Mouse (Mus musculus): ENCODE data around the gene Cacna1s. TPM values are rescaled to one million over a fixed set of nuclear protein-coding genes. Genes with fewer than 3 reads are reported as not detected.

Cacna1s gene
- polyA plus RNA-seq, 1 experiment: 3.4 TPM

DNA sequence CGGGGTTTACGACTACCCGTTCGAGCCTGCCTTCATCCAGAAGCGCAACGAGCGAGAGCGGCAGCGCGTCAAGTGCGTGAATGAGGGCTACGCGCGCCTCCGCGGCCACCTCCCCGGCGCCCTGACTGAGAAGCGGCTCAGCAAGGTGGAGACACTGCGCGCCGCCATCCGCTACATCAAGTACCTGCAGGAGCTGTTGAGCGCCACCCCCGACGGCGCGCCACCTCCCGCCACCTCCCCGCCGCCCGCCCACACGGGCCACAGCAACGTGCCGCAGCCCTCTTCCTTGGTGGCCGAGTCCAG, 1.6 kb upstream of the Cacna1s start:
- Histone ChIP-seq H3K4me3 (ENCODE audit: low read depth, low read length) (peak overlapping the region; percentile 17), H3K4me1 (ENCODE audit: control insufficient read depth, insufficient read depth, insufficient read length, low read length) (no peaks in the 10 kb centered on the region; the same call in 1 of the 2 replicates), H3K36me3 (ENCODE audit: control insufficient read depth, insufficient read depth, low read length) (no peaks in the 10 kb centered on the region), H3K27ac (ENCODE audit: insufficient read depth, low read depth, low read length) (no peak overlapping the region), H3K27me3 (ENCODE audit: control insufficient read depth, insufficient read depth, low read length) (peaks cover 18% of the 10 kb centered on the region)
- WGBS: 1% methylated on average over 36 of the region's 36 CpGs
- no peak for TF ChIP-seq POLR2A (IDR thresholded peaks at IDR 0.05; ENCODE audit: low read depth, low read length)
- TF ChIP-seq CTCF (IDR thresholded peaks at IDR 0.05; ENCODE audit: extremely low read depth, insufficient read length, insufficient replicate concordance, low read depth, low read length): no peak

DNA sequence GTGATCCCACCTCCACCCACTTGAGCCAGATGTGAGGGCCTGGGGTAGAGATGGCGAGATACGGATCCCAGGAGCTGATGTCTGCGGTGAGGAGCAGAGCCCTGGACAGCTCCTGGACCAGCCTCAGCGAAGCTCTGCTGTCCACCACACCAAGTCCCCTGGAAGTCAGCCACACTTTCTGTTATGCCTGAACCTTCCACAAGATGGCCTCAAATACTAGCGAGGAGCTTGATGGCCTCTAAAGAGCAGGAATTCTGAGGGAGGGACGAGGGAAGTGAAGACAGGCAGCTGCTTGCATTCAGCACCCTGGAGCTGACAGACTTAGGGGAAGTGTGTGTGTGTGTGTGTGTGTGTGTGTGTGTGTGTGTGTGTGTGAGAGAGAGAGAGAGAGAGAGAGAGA, 1.1 kb upstream of the Cacna1s start:
- no peak overlapping the region for H3K27ac ChIP-seq (ENCODE audit: insufficient read depth, low read depth, low read length)
- H3K27me3 ChIP-seq (ENCODE audit: control insufficient read depth, insufficient read depth, low read length): peaks cover 18% of the 10 kb centered on the region
- no peaks in the 10 kb centered on the region; the same call in 1 of the 2 replicates for H3K4me1 ChIP-seq (ENCODE audit: control insufficient read depth, insufficient read depth, insufficient read length, low read length)
- TF ChIP-seq CTCF (IDR thresholded peaks at IDR 0.05; ENCODE audit: extremely low read depth, insufficient read length, insufficient replicate concordance, low read depth, low read length) (peak; percentile 46; the same call in 1 of the 2 replicates), POLR2A (IDR thresholded peaks at IDR 0.05; ENCODE audit: low read depth, low read length) (no peak)
- peak overlapping the region; percentile 17; the same call in 1 of the 2 replicates for H3K4me3 ChIP-seq (ENCODE audit: low read depth, low read length)
- WGBS: 2% methylated on average over 6 of the region's 6 CpGs
- no peaks in the 10 kb centered on the region for H3K36me3 ChIP-seq (ENCODE audit: control insufficient read depth, insufficient read depth, low read length)

DNA sequence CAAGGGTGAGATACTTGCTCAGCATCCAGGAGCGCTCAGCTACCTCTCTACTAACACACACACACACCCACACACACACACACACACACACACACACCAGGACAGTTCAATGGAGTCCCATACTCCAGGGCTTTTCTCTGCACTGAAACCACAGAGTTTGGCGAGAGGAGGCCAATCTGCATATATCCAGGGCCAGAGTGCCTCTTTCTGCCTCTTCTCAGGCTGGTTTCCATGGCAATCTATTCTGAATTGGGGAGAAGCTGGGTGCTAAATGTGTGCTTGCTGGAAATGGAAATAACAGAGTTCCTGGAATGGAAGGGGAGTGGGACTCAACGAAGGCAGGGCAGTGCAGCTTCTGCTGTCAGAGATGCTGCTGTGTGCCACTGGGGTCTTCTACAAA, 3.2 kb downstream of the Cacna1s start:
- H3K27ac ChIP-seq (ENCODE audit: insufficient read depth, low read depth, low read length): no peak overlapping the region
- no peak overlapping the region for H3K4me3 ChIP-seq (ENCODE audit: low read depth, low read length)
- H3K36me3 ChIP-seq (ENCODE audit: control insufficient read depth, insufficient read depth, low read length): no peaks in the 10 kb centered on the region

DNA sequence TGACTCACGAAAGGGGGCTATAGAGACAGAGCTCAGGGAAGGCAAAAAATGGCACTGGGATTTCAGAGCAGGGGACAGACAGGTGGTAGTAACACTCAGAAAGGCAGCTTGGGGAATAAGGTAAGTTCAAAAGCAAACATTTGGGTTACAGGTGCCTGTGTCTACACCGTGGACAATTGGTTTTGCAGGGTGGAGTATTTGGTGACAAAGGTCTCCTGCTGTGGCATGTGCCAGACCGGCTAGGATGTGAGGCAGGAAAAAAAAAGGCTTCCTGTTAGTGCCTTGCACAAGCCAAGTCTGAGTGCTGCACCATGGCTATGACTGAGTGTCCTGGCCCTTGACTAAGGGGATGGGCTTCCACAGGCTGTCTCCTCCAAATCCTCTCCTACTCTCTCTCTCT, 6.0 kb downstream of the Cacna1s start:
- Histone ChIP-seq H3K4me1 (ENCODE audit: control insufficient read depth, insufficient read depth, insufficient read length, low read length) (peaks cover 3% of the 10 kb centered on the region; the same call in 1 of the 2 replicates), H3K27ac (ENCODE audit: insufficient read depth, low read depth, low read length) (no peak overlapping the region), H3K36me3 (ENCODE audit: control insufficient read depth, insufficient read depth, low read length) (no peaks in the 10 kb centered on the region), H3K4me3 (ENCODE audit: low read depth, low read length) (no peak overlapping the region), H3K27me3 (ENCODE audit: control insufficient read depth, insufficient read depth, low read length) (no peaks in the 10 kb centered on the region)
- TF ChIP-seq POLR2A (IDR thresholded peaks at IDR 0.05; ENCODE audit: low read depth, low read length) (no peak), CTCF (IDR thresholded peaks at IDR 0.05; ENCODE audit: extremely low read depth, insufficient read length, insufficient replicate concordance, low read depth, low read length) (no peak)
- WGBS: 16% methylated on average over 3 of the region's 3 CpGs

More for the DNA sequence above, 3.2 kb downstream of the Cacna1s start:
- H3K4me1 ChIP-seq (ENCODE audit: control insufficient read depth, insufficient read depth, insufficient read length, low read length): peaks cover 3% of the 10 kb centered on the region
- peaks cover 11% of the 10 kb centered on the region for H3K27me3 ChIP-seq (ENCODE audit: control insufficient read depth, insufficient read depth, low read length)
- WGBS: 88% methylated on average over 3 of the region's 3 CpGs
- TF ChIP-seq CTCF (IDR thresholded peaks at IDR 0.05; ENCODE audit: extremely low read depth, insufficient read length, insufficient replicate concordance, low read depth, low read length): no peak
- no peak for TF ChIP-seq POLR2A (IDR thresholded peaks at IDR 0.05; ENCODE audit: low read depth, low read length)

DNA sequence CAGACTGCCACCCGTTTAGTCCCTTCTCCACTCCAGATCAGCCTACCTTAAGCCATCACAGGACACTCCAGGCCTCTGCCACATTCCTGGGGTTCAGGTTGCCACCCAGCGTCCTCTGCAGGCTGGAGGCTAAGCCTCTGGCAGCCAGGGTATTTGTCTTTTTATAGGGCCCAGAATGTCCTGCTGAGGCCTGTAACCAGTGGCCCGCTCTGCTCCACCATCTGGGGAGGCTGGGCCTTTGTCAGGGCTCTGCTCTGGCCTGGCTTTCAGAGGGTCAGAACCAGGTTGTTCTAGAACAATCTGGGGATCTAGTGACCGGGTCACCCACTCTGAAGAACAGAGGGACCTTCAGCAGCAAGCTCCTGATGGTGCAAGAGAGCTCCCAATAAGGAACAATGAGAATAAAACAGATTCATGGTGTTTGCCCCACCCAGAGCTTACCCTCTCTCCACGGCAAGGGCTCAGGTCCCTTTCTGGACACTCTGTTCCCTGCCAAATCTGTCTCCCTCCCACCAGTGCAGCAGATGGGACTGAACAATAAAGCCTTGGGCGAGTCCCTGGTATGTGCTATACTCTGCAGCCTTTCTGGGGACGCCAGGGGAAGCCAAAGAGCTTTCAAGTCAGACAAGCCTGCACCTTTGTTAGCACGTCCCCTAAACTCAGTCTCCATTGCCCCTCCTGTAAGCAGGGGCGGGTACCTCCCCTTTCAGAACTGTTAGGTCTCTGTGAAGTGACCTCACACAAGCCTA, 8.7 kb downstream of the Cacna1s start:
- H3K27me3 ChIP-seq (ENCODE audit: control insufficient read depth, insufficient read depth, low read length): no peaks in the 10 kb centered on the region
- TF ChIP-seq POLR2A (IDR thresholded peaks at IDR 0.05; ENCODE audit: low read depth, low read length): no peak
- TF ChIP-seq CTCF (IDR thresholded peaks at IDR 0.05; ENCODE audit: extremely low read depth, insufficient read length, insufficient replicate concordance, low read depth, low read length): no peak
- no peaks in the 10 kb centered on the region for H3K36me3 ChIP-seq (ENCODE audit: control insufficient read depth, insufficient read depth, low read length)
- H3K4me3 ChIP-seq (ENCODE audit: low read depth, low read length): no peak overlapping the region
- H3K27ac ChIP-seq (ENCODE audit: insufficient read depth, low read depth, low read length): no peak overlapping the region
- peaks cover 3% of the 10 kb centered on the region; the same call in 1 of the 2 replicates for H3K4me1 ChIP-seq (ENCODE audit: control insufficient read depth, insufficient read depth, insufficient read length, low read length)
- WGBS: 62% methylated on average over 9 of the region's 9 CpGs

DNA sequence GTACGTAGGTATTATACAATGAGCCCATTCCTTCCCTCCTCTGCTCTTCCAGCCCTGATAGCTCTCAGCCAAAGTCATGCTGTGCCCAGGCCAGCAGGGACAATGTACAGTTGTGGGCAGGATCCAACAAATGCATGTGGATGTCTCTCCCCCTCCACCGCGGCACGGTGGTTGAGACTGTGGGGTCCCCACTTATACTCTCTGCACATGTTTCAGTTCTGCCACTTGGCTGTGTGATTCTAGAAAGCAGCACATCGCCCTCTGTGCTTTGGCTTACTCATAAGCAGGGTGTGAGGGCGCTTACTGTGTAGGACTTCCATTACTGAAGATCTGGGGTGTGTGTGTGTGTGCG, 9.2 kb downstream of the Cacna1s start:
- Histone ChIP-seq H3K27me3 (ENCODE audit: control insufficient read depth, insufficient read depth, low read length) (no peaks in the 10 kb centered on the region), H3K4me1 (ENCODE audit: control insufficient read depth, insufficient read depth, insufficient read length, low read length) (peaks cover 3% of the 10 kb centered on the region; the same call in 1 of the 2 replicates), H3K27ac (ENCODE audit: insufficient read depth, low read depth, low read length) (no peak overlapping the region), H3K36me3 (ENCODE audit: control insufficient read depth, insufficient read depth, low read length) (no peaks in the 10 kb centered on the region), H3K4me3 (ENCODE audit: low read depth, low read length) (no peak overlapping the region)
- 90% methylated on average over 7 of the region's 7 CpGs for WGBS
- no peak for TF ChIP-seq POLR2A (IDR thresholded peaks at IDR 0.05; ENCODE audit: low read depth, low read length)
- no peak for TF ChIP-seq CTCF (IDR thresholded peaks at IDR 0.05; ENCODE audit: extremely low read depth, insufficient read length, insufficient replicate concordance, low read depth, low read length)

DNA sequence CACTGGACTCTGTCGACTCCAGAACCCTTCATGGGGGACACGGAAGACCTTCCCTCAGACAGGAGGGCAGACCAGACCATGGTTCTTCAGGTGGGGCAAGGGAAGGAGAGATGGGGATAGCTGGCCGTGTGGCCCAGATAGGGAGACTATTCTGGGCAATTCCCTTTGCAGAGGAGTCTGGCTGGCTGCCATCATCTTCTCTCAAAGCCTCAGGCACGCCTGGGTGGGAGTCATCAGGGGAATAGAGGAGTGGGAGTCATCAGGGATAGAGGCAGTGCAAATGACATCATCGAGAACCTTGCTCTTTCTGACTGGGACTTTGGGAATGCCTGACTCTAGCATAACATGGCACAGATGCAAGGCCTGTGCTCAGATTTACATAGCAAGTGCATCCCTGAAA, 11.4 kb downstream of the Cacna1s start:
- TF ChIP-seq CTCF (IDR thresholded peaks at IDR 0.05; ENCODE audit: extremely low read depth, insufficient read length, insufficient replicate concordance, low read depth, low read length) (no peak), POLR2A (IDR thresholded peaks at IDR 0.05; ENCODE audit: low read depth, low read length) (no peak)
- H3K36me3 ChIP-seq (ENCODE audit: control insufficient read depth, insufficient read depth, low read length): no peaks in the 10 kb centered on the region
- 57% methylated on average over 5 of the region's 5 CpGs for WGBS

More for the DNA sequence above, 11.4 kb downstream of the Cacna1s start:
- H3K27ac ChIP-seq (ENCODE audit: insufficient read depth, low read depth, low read length): no peak overlapping the region
- H3K27me3 ChIP-seq (ENCODE audit: control insufficient read depth, insufficient read depth, low read length): no peaks in the 10 kb centered on the region
- peaks cover 2% of the 10 kb centered on the region; the same call in 1 of the 2 replicates for H3K4me1 ChIP-seq (ENCODE audit: control insufficient read depth, insufficient read depth, insufficient read length, low read length)
- H3K4me3 ChIP-seq (ENCODE audit: low read depth, low read length): no peak overlapping the region

Measured in small intestine, adult 2 months (tissue).